Comparison of ENCODE assay signal across 9 mouse cellular contexts in the genomic region with DNA sequence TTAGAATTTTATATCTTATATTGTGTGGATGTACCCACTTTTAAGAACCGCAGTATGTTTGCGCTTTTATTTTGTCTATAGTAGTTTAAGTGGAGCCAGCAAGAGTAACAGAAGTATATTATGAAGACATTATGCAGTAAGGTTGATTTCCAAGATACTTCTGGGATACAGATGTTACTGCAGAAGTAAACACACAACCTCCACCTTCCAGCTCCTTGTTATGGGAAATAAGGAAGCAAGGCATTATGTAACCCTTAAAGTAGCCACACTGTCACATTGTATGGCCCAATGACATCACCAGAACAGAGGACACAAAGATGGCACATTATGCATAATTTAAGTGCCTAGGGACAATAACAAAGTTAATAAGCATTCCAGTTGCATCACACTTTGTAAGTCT. TPM values are rescaled to one million over a fixed set of nuclear protein-coding genes. Genes with fewer than 3 reads are reported as not detected.
DNase-seq lines count a peak whose midpoint lies in the region; ATAC-seq and TF ChIP-seq lines count a peak whose summit lies in the region.
"Had no signal": no experiment of that assay in that cellular context is flagged by ENCODE, and none has a peak within 500 bp of the region (broad histone marks: within the 10 kb centered on the region; RNA-seq: fewer than 3 reads in every experiment).

No protein-coding gene starts in this region.

- no peaks in the 10 kb centered on the region for H3K36me3 ChIP-seq in neural tube, embryonic 11.5 days (ENCODE audit: control insufficient read depth, insufficient read depth, low read length)
- no peaks in the 10 kb centered on the region for H3K36me3 ChIP-seq in liver, embryonic 15.5 days (replicated peaks)
- H3K36me3 ChIP-seq in stomach, postnatal 0 days (ENCODE audit: control insufficient read depth, insufficient read depth, low read length), result no peaks in the 10 kb centered on the region

- H3K4me1 ChIP-seq in neural tube, embryonic 11.5 days (ENCODE audit: control insufficient read depth, insufficient read depth, low read length), result no peaks in the 10 kb centered on the region
- peaks cover 7% of the 10 kb centered on the region; the same call in 1 of the 2 replicates for H3K4me1 ChIP-seq in liver, embryonic 15.5 days (replicated peaks)
- H3K4me1 ChIP-seq in stomach, postnatal 0 days (replicated peaks; ENCODE audit: control insufficient read depth, insufficient read depth), result no peaks in the 10 kb centered on the region

- no peak overlapping the region for H3K9ac ChIP-seq in neural tube, embryonic 11.5 days (ENCODE audit: low read length)
- no peak overlapping the region for H3K9ac ChIP-seq in liver, embryonic 15.5 days
- H3K9ac ChIP-seq in stomach, postnatal 0 days (ENCODE audit: low read length), result no peak overlapping the region

- ATAC-seq in neural tube, embryonic 11.5 days (ENCODE audit: insufficient read depth, low FRiP score, low TSS enrichment), result no peak
- no peak for ATAC-seq in liver, embryonic 15.5 days (ENCODE audit: insufficient read depth)
- ATAC-seq in stomach, postnatal 0 days (ENCODE audit: low FRiP score, low TSS enrichment), result no peak

- no peak overlapping the region for H3K27ac ChIP-seq in neural tube, embryonic 11.5 days (ENCODE audit: low read depth, low read length)
- H3K27ac ChIP-seq in liver, embryonic 15.5 days (replicated peaks), result no peak overlapping the region
- no peak overlapping the region for H3K27ac ChIP-seq in stomach, postnatal 0 days (replicated peaks)
- H3K27ac ChIP-seq: liver, embryonic 14.5 days had no signal

- H3K4me2 ChIP-seq in neural tube, embryonic 11.5 days (ENCODE audit: low read depth), result peak overlapping the region; percentile 89
- H3K4me2 ChIP-seq in liver, embryonic 15.5 days, result peak overlapping the region; percentile 76; the same call in 1 of the 2 replicates
- H3K4me2 ChIP-seq in stomach, postnatal 0 days (replicated peaks; ENCODE audit: low read depth), result peak overlapping the region; percentile 90

- TF ChIP-seq CTCF in stomach, postnatal 0 days (IDR thresholded peaks at IDR 0.05; ENCODE audit: low read depth), result no peak

- no peaks in the 10 kb centered on the region for H3K27me3 ChIP-seq in neural tube, embryonic 11.5 days (ENCODE audit: control insufficient read depth, insufficient read depth, low read length)
- H3K27me3 ChIP-seq in liver, embryonic 15.5 days, result no peaks in the 10 kb centered on the region
- H3K27me3 ChIP-seq in stomach, postnatal 0 days (ENCODE audit: control insufficient read depth, insufficient read depth, low read length), result no peaks in the 10 kb centered on the region

- no peak overlapping the region for H3K4me3 ChIP-seq in neural tube, embryonic 11.5 days (ENCODE audit: low read depth, low read length)
- no peak overlapping the region for H3K4me3 ChIP-seq in liver, embryonic 15.5 days (replicated peaks)
- peak overlapping the region; percentile 76; the same call in 1 of the 2 replicates for H3K4me3 ChIP-seq in stomach, postnatal 0 days (ENCODE audit: low read depth, low read length)

- WGBS in neural tube, embryonic 11.5 days, result 97% methylated on average over 2 of the region's 2 CpGs
- WGBS in liver, embryonic 15.5 days (ENCODE audit: insufficient replicate concordance), result 70% methylated on average over 2 of the region's 2 CpGs
- WGBS in stomach, postnatal 0 days, result 85% methylated on average over 2 of the region's 2 CpGs

- no peak for TF ChIP-seq EP300 in stomach, postnatal 0 days (optimal IDR thresholded peaks at IDR 0.05)

- peak; percentile 8 to 33 for DNase-seq in heart, adult 18-20 months
- DNase-seq in heart, adult 11 months, result no peak
- DNase-seq in neural tube, embryonic 11.5 days (ENCODE audit: low spot score), result no peak
- DNase-seq in neural tube, embryonic 10.5 days (ENCODE audit: extremely low spot score, low spot score), result no peak
- no peak for DNase-seq in stomach, postnatal 0 days (ENCODE audit: low spot score)
- no peak for DNase-seq in adrenal gland, adult 18-20 months (ENCODE audit: low spot score in 2 of 2)
- no peak for DNase-seq in right cerebral cortex, postnatal 14 days

- H3K9me3 ChIP-seq in neural tube, embryonic 11.5 days (ENCODE audit: control insufficient read depth, low read length), result no peaks in the 10 kb centered on the region
- H3K9me3 ChIP-seq in liver, embryonic 15.5 days (replicated peaks), result no peaks in the 10 kb centered on the region
- H3K9me3 ChIP-seq in stomach, postnatal 0 days (ENCODE audit: control insufficient read depth, low read length), result no peaks in the 10 kb centered on the region

RNA-seq across cellular contexts. Expression of a gene that starts 1.2 kb away (rescaled TPM):
- 1 to 10 TPM; 5.7 to 8.6 TPM for total RNA-seq in heart, adult 18-20 months (2021)
- polyA plus RNA-seq in neural tube, embryonic 11.5 days (2014; fragmentation: Nextera tagmentation; extraction: Ambion mirVana), result 1.8 and 2.6 TPM in 2 replicates
- 0.82 and 0.89 TPM in 2 replicates for polyA plus RNA-seq in liver, embryonic 15.5 days (2015; fragmentation: Nextera tagmentation; extraction: Ambion mirVana)
- 9.2 and 9.8 TPM in 2 replicates for polyA plus RNA-seq in stomach, postnatal 0 days (2015; fragmentation: Nextera tagmentation; extraction: Ambion mirVana)
- total RNA-seq in adrenal gland, adult 18-20 months (2021), result 10 to 100 TPM; 12.2 to 13.3 TPM

Comparison
In these comparisons a context has a peak if more than half of its experiments do, and no peak if none do; other contexts are left out.
1. DNase-seq: peak in heart, adult 18-20 months (2 of 2); none in heart, adult 11 months (single experiment), neural tube, embryonic 11.5 days (single experiment), neural tube, embryonic 10.5 days (single experiment), stomach, postnatal 0 days (single experiment), adrenal gland, adult 18-20 months (0 of 2) and right cerebral cortex, postnatal 14 days (single experiment).
2. Peak in every context shown above with its lines, with median percentiles within 50 percentile points of each other: H3K4me2 ChIP-seq.